Mouse (Mus musculus): ENCODE measurements at regions not wholly inside any gene's neighbourhood (a gene's known extent, or its start where the extent isn't known, plus 50 kb on each side); places are given as distances from the start of the nearest gene placed in this dataset.

DNA sequence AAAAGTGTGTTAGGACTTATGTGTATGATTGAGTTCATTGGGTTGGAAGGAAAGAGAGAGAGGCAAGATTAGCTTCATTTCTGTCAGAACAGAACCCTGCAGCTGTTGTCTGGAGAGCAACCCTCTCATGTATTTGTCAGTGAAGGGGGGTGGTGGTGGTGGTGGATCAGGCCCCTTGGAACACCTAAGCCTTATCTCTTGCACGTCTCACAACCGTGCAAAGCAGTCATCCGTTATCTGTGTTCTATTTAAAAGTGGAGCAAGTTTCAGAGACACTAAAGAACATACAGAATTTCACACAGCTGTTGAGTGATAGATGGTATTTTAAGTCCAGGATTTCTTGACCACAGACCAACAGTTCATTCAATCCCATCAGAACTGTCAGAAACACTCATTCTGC is 604.7 kb downstream of the Gm826 start:
- no peak overlapping the region for H3K27ac ChIP-seq (ENCODE audit: insufficient read depth, low read depth)
- dilution Hi-C loops (cut with MboI; ENCODE audit: extremely low pct_ligation_motif_present, extremely low pct_unique_long_range_greater_than_20kb, low sequenced_read_pairs) (no loop called here), in situ Hi-C loops (cut with MboI; ENCODE audit: low pct_ligation_motif_present, low pct_unique_long_range_greater_than_20kb, low sequenced_read_pairs) (no loop called here)
- TF ChIP-seq NRF1 (IDR thresholded peaks at IDR 0.05; ENCODE audit: low read depth, low read length) (no peak), TCF12 (IDR thresholded peaks at IDR 0.05; ENCODE audit: low read depth, low read length) (no peak), POLR2AphosphoS2 (IDR thresholded peaks at IDR 0.05; ENCODE audit: low read depth, low read length) (no peak), RCOR1 (conservative IDR thresholded peaks at IDR 0.05; ENCODE audit: low read depth, low read length) (no peak), CTCF (conservative IDR thresholded peaks at IDR 0.05 in 1 of 2, IDR thresholded peaks at IDR 0.05 in 1 of 2; ENCODE audit: low read depth in 2 of 2, low read length in 2 of 2) (no peak), BHLHE40 (IDR thresholded peaks at IDR 0.05; ENCODE audit: low read depth, low read length) (no peak)
- H3K4me3 ChIP-seq (replicated peaks in 1 of 3; ENCODE audit: low read depth in 2 of 3, low read length in 2 of 3, poor library complexity in 1 of 3) = no peak overlapping the region
- no peaks in the 10 kb centered on the region for H3K36me3 ChIP-seq (replicated peaks in 1 of 2; ENCODE audit: control insufficient read depth in 1 of 2, insufficient read depth in 1 of 2, low read length in 1 of 2)
- H3K4me2 ChIP-seq (ENCODE audit: insufficient read depth, low read depth, poor library complexity, severe bottlenecking) = no peak overlapping the region
- H3K27me3 ChIP-seq (replicated peaks) = peaks cover 21% of the 10 kb centered on the region
- no peaks in the 10 kb centered on the region for H3K9me3 ChIP-seq (replicated peaks; ENCODE audit: low read length)
- H3K79me2 ChIP-seq (replicated peaks; ENCODE audit: control insufficient read depth, extremely low read depth, insufficient read depth, poor library complexity, severe bottlenecking) = no peaks in the 10 kb centered on the region
- H3K4me1 ChIP-seq (ENCODE audit: control insufficient read depth in 1 of 2, insufficient read depth in 2 of 2) = no peaks in the 10 kb centered on the region
- H3K9ac ChIP-seq (ENCODE audit: insufficient read depth, low read depth) = no peak overlapping the region
- no peak for DNase-seq (ENCODE audit: extremely low read depth)

- dilution Hi-C loops (cut with MboI; ENCODE audit: extremely low pct_ligation_motif_present, extremely low pct_unique_long_range_greater_than_20kb, low sequenced_read_pairs) (no loop called here), in situ Hi-C loops (cut with MboI; ENCODE audit: low pct_ligation_motif_present, low pct_unique_long_range_greater_than_20kb, low sequenced_read_pairs) (no loop called here)
- H3K4me1 ChIP-seq (ENCODE audit: control insufficient read depth in 1 of 2, insufficient read depth in 2 of 2) = no peaks in the 10 kb centered on the region
- no peak overlapping the region for H3K4me3 ChIP-seq (replicated peaks in 1 of 3; ENCODE audit: low read depth in 2 of 3, low read length in 2 of 3, poor library complexity in 1 of 3)
- DNase-seq (ENCODE audit: extremely low read depth) = no peak
- H3K36me3 ChIP-seq (replicated peaks in 1 of 2; ENCODE audit: control insufficient read depth in 1 of 2, insufficient read depth in 1 of 2, low read length in 1 of 2) = no peaks in the 10 kb centered on the region
- H3K4me2 ChIP-seq (ENCODE audit: insufficient read depth, low read depth, poor library complexity, severe bottlenecking) = no peak overlapping the region
- H3K27ac ChIP-seq (ENCODE audit: insufficient read depth, low read depth) = no peak overlapping the region
- H3K79me2 ChIP-seq (replicated peaks; ENCODE audit: control insufficient read depth, extremely low read depth, insufficient read depth, poor library complexity, severe bottlenecking) = no peaks in the 10 kb centered on the region
- H3K9me3 ChIP-seq (replicated peaks; ENCODE audit: low read length) = no peaks in the 10 kb centered on the region
- no peak for TF ChIP-seq ZC3H11A (IDR thresholded peaks at IDR 0.05; ENCODE audit: low read depth, low read length)
- TF ChIP-seq ZNF384 (IDR thresholded peaks at IDR 0.05; ENCODE audit: low read depth, low read length) = no peak
- TF ChIP-seq SMC3 (IDR thresholded peaks at IDR 0.05; ENCODE audit: low read depth, low read length) = no peak
- TF ChIP-seq USF1 (IDR thresholded peaks at IDR 0.05; ENCODE audit: low read depth, low read length) = no peak
- TF ChIP-seq NELFE (IDR thresholded peaks at IDR 0.05; ENCODE audit: low read depth, low read length) = no peak
- TF ChIP-seq ELF1 (IDR thresholded peaks at IDR 0.05; ENCODE audit: low read depth, low read length) = no peak
- no peak for TF ChIP-seq JUND (conservative IDR thresholded peaks at IDR 0.05; ENCODE audit: low read depth, low read length)
- no peak for TF ChIP-seq SIN3A (IDR thresholded peaks at IDR 0.05; ENCODE audit: low read length)
- peaks cover 18% of the 10 kb centered on the region for H3K27me3 ChIP-seq (replicated peaks)
- no peak overlapping the region for H3K9ac ChIP-seq (ENCODE audit: insufficient read depth, low read depth)
These were observed 603.7 kb downstream of the Gm826 start for GRCm38 (mm10) chr2:159730221-159730620.

DNA sequence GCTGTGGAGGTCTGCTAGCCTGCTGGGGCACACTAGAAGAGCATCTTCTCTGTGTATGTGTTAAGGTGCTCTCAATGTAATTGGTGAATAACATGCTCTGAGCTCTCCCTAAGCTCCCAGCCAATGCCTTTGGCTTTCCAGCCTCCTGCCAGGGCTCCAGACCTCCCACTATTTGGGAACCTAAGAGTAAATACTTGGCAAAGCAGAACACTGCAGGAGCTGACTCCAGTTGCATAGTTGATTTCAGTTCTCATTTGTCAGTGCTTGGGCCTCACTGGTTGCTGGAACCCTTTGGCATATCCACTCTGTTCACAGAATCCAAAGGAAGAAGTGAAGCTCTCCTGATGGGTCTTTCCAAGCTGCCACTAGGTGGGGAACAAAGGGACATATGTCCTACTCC is 602.7 kb downstream of the Gm826 start:
- in situ Hi-C loops (cut with MboI; ENCODE audit: low pct_ligation_motif_present, low pct_unique_long_range_greater_than_20kb, low sequenced_read_pairs) = no loop called here

More for the DNA sequence above, 602.7 kb downstream of the Gm826 start:
- no peaks in the 10 kb centered on the region for H3K9me3 ChIP-seq (replicated peaks; ENCODE audit: low read length)
- no peak for DNase-seq (ENCODE audit: extremely low read depth)
- no peaks in the 10 kb centered on the region for H3K79me2 ChIP-seq (replicated peaks; ENCODE audit: control insufficient read depth, extremely low read depth, insufficient read depth, poor library complexity, severe bottlenecking)
- dilution Hi-C loops (cut with MboI; ENCODE audit: extremely low pct_ligation_motif_present, extremely low pct_unique_long_range_greater_than_20kb, low sequenced_read_pairs) = no loop called here
- H3K4me2 ChIP-seq (ENCODE audit: insufficient read depth, low read depth, poor library complexity, severe bottlenecking) = no peak overlapping the region
- no peak overlapping the region for H3K27ac ChIP-seq (ENCODE audit: insufficient read depth, low read depth)
- H3K9ac ChIP-seq (ENCODE audit: insufficient read depth, low read depth) = no peak overlapping the region
- H3K27me3 ChIP-seq (replicated peaks) = peaks cover 17% of the 10 kb centered on the region
- TF ChIP-seq CHD1 (IDR thresholded peaks at IDR 0.05; ENCODE audit: low read depth, low read length) = no peak
- no peak for TF ChIP-seq POLR2A (IDR thresholded peaks at IDR 0.05; ENCODE audit: low read depth, low read length)
- no peak for TF ChIP-seq POLR2AphosphoS2 (IDR thresholded peaks at IDR 0.05; ENCODE audit: low read depth, low read length)
- TF ChIP-seq NELFE (IDR thresholded peaks at IDR 0.05; ENCODE audit: low read depth, low read length) = no peak
- no peak for TF ChIP-seq HCFC1 (IDR thresholded peaks at IDR 0.05; ENCODE audit: low read depth, low read length)
- TF ChIP-seq CHD2 (IDR thresholded peaks at IDR 0.05; ENCODE audit: low read length) = no peak
- TF ChIP-seq ZC3H11A (IDR thresholded peaks at IDR 0.05; ENCODE audit: low read depth, low read length) = no peak
- TF ChIP-seq ZKSCAN1 (IDR thresholded peaks at IDR 0.05; ENCODE audit: borderline replicate concordance, low read depth, low read length) = no peak
- TF ChIP-seq MAZ (IDR thresholded peaks at IDR 0.05; ENCODE audit: low read depth, low read length) = no peak
- TF ChIP-seq SMC3 (IDR thresholded peaks at IDR 0.05; ENCODE audit: low read depth, low read length) = no peak
- no peak for TF ChIP-seq JUND (conservative IDR thresholded peaks at IDR 0.05; ENCODE audit: low read depth, low read length)
- no peak for TF ChIP-seq UBTF (IDR thresholded peaks at IDR 0.05; ENCODE audit: low read depth, low read length)
- TF ChIP-seq USF1 (IDR thresholded peaks at IDR 0.05; ENCODE audit: low read depth, low read length) = no peak
- H3K4me3 ChIP-seq (replicated peaks in 1 of 3; ENCODE audit: low read depth in 2 of 3, low read length in 2 of 3, poor library complexity in 1 of 3) = no peak overlapping the region
- no peaks in the 10 kb centered on the region for H3K36me3 ChIP-seq (replicated peaks in 1 of 2; ENCODE audit: control insufficient read depth in 1 of 2, insufficient read depth in 1 of 2, low read length in 1 of 2)
- H3K4me1 ChIP-seq (ENCODE audit: control insufficient read depth in 1 of 2, insufficient read depth in 2 of 2) = no peaks in the 10 kb centered on the region
